Mouse (Mus musculus) lung, embryonic 16.5 days (tissue): ENCODE data around the gene Shc4. TPM values are rescaled to one million over a fixed set of nuclear protein-coding genes. Genes with fewer than 3 reads are reported as not detected.
A peak's percentile ranks its signal among the peaks of the same experiment; 100 is the strongest.

Source experiments
- ATAC-seq: fragments of 200-750 bp; cut with Nextera tagmentation; 2 replicates; pipeline ENCODE4 v1.8.0; 2017; ENCODE audit warnings: low read depth, mild to moderate bottlenecking, moderate library complexity
- H3K27ac ChIP-seq: fragments of 300-500 bp; sonication (generic); 2 replicates; pipeline ENCODE4 v1.5.1; 2014; ENCODE audit warnings: mild to moderate bottlenecking, control low read depth, low read length
- H3K27me3 ChIP-seq: fragments of 300-500 bp; sonication (generic); 2 replicates; pipeline ENCODE4 v1.6.1; 2014; ENCODE audit warnings: low read depth, low read length, mixed read lengths; ENCODE audit not compliant: control insufficient read depth, insufficient read depth
- H3K36me3 ChIP-seq: fragments of 300-500 bp; sonication (generic); 2 replicates; pipeline ENCODE4 v1.6.1; 2014; ENCODE audit warnings: low read length; ENCODE audit not compliant: control insufficient read depth, insufficient read depth
- H3K4me1 ChIP-seq: fragments of 300-500 bp; sonication (generic); replicated peaks from 2 replicates; pipeline ENCODE4 v1.6.1; 2014; ENCODE audit warnings: low read length, mixed read lengths; ENCODE audit not compliant: control insufficient read depth, insufficient read depth
- H3K4me2 ChIP-seq: fragments of 300-500 bp; sonication (generic); 2 replicates; pipeline ENCODE4 v1.6.1; 2014; ENCODE audit warnings: low read depth, low read length, control low read depth
- H3K4me3 ChIP-seq: fragments of 300-500 bp; sonication (generic); 2 replicates; pipeline ENCODE4 v1.5.1; 2014; ENCODE audit warnings: mild to moderate bottlenecking, low read length, control low read depth
- H3K9ac ChIP-seq: fragments of 300-500 bp; sonication (generic); 2 replicates; pipeline ENCODE4 v1.6.1; 2014; ENCODE audit warnings: low read length, control low read depth
- H3K9me3 ChIP-seq: fragments of 300-500 bp; sonication (generic); 2 replicates; pipeline ENCODE4 v1.6.1; 2016; ENCODE audit warnings: low read length; ENCODE audit not compliant: control insufficient read depth
- WGBS: fragments of 180-500 bp; shearing (Covaris S2); extraction: QIAGEN DNeasy Blood & Tissue Kit; methylation state at CpG from one replicate; pipeline ENCODE4 v1.1.7; 2014; 5-methylcytosine and 5-hydroxymethylcytosine counted together
- polyA plus RNA-seq: library from polyadenylated mRNA; unstranded; fragments of >200 nt; fragmentation: Nextera tagmentation; extraction: Ambion mirVana; gene quantifications from 2 replicates; pipeline ENCODE4 v1.2.1, GENCODE M21; 2015

Shc4 gene
- polyA plus RNA-seq, 1 experiment from 2014 or later, result 1.2 TPM

DNA sequence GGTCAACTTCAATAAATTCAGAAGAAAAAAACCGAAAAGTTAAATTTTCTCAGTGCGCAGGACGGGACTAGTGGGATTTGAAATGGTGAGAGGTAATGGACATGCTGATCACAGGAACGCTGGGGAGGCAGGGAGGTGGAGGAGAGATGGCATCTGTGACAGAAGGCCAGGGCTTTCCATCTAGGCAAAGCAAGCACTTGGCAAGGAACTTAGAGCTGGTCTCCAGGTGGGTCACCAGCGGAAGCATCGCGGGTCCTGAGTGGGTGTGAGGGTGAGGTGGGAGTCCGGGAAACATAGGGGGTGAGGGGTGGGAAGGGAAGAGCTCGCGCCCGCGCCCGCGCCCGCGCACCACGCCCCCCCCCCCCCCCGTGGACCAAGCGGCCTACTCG, 51.4 kb downstream of the Shc4 start:
- Histone ChIP-seq H3K9me3 (no peaks in the 10 kb centered on the region), H3K9ac (peak overlapping the region; percentile 97)

DNA sequence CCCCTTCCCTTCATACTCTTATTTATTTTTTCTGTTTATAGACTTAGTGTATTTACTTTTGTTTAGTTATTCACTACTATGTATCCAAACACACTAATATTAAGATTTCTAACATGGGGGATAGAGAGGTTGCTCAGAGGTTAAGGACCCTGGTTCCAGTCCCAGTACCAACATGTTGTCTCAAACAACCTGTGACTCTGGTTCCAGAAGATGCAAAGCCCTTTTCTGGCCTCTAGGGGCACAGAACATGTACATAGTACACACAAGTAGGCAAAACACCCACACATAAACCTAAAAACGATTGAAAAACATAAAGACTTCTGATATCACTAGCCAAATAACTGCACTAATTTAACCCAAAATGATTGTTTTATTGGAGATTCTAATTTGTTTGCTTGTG, 53.1 kb downstream of the Shc4 start:
- Histone ChIP-seq H3K36me3 (no peaks in the 10 kb centered on the region; the same call in 1 of the 2 replicates), H3K9me3 (no peaks in the 10 kb centered on the region), H3K4me2 (no peak overlapping the region), H3K9ac (no peak overlapping the region), H3K27ac (no peak overlapping the region), H3K4me3 (no peak overlapping the region), H3K4me1 (peaks cover 9% of the 10 kb centered on the region; the same call in 1 of the 2 replicates), H3K27me3 (no peaks in the 10 kb centered on the region; the same call in 1 of the 2 replicates)
- 35% methylated on average over 1 of the region's 1 CpGs for WGBS
- ATAC-seq, result no peak

More for the DNA sequence above, 51.4 kb downstream of the Shc4 start:
- H3K36me3 ChIP-seq, result no peaks in the 10 kb centered on the region; the same call in 1 of the 2 replicates
- peak overlapping the region; percentile 85 for H3K27ac ChIP-seq
- H3K4me1 ChIP-seq, result peaks cover 7% of the 10 kb centered on the region; the same call in 1 of the 2 replicates
- peak overlapping the region; percentile 91 for H3K4me3 ChIP-seq
- peak overlapping the region; percentile 71 for H3K4me2 ChIP-seq
- no peaks in the 10 kb centered on the region; the same call in 1 of the 2 replicates for H3K27me3 ChIP-seq
- no peak; the same call in 1 of the 2 replicates for ATAC-seq
- WGBS, result 24% methylated on average over 8 of the region's 20 CpGs

DNA sequence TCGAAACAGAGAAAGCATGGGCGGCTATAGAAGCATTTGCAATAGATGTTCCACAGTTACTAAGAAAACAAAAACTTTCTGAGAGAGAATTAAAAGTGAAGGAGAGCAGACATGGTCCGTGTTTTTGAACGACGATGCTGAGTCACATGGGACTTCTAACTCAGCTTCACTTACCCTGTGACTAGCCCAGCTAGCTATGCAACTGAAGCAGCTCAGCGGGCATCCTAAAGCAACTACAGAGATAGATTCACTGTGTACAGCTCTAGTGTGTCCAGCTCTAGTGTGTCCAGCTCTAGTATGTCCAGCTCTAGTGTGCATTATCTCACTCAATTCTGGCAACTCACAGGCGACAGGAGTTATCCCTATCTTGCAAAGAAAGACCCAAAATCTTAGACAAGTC, 56.2 kb downstream of the Shc4 start:
- H3K4me3 ChIP-seq, result no peak overlapping the region
- no peak for ATAC-seq
- no peak overlapping the region for H3K27ac ChIP-seq
- no peak overlapping the region for H3K4me2 ChIP-seq
- WGBS, result 84% methylated on average over 7 of the region's 7 CpGs
- H3K36me3 ChIP-seq, result no peaks in the 10 kb centered on the region
- 0 out of 2 replicates have a peak, but pooled peaks cover 2% of the 10 kb centered on the region for H3K4me1 ChIP-seq
- no peaks in the 10 kb centered on the region for H3K9me3 ChIP-seq
- H3K9ac ChIP-seq, result no peak overlapping the region
- H3K27me3 ChIP-seq, result no peaks in the 10 kb centered on the region; the same call in 1 of the 2 replicates

DNA sequence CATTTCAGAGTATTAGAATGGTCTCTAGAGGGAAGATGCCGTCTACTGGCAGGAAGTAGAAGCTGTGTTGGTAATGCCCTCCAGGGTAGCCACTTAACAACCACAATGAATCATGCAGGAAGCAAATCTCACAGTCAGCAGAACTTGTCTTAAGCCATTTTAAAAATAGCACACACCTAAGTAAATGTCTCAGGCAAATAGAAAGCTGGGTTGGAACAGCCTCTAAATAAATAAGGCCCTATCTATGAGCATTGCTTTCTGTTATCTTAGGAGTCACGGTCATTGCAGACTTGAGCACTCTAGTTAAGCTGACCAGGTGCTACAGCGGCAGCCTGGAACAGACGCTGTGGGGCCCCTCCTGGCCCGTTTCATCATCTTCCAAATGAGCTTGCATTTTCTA, 56.8 kb downstream of the Shc4 start:
- H3K9me3 ChIP-seq, result no peaks in the 10 kb centered on the region
- H3K9ac ChIP-seq, result no peak overlapping the region
- H3K27ac ChIP-seq, result no peak overlapping the region
- no peak overlapping the region for H3K4me2 ChIP-seq
- WGBS, result 40% methylated on average over 5 of the region's 5 CpGs
- 0 out of 2 replicates have a peak, but pooled peaks cover 2% of the 10 kb centered on the region for H3K4me1 ChIP-seq
- ATAC-seq, result 0 out of 2 replicates have a peak, but pooled peaks have one; percentile 47
- H3K27me3 ChIP-seq, result no peaks in the 10 kb centered on the region; the same call in 1 of the 2 replicates
- H3K36me3 ChIP-seq, result no peaks in the 10 kb centered on the region
- H3K4me3 ChIP-seq, result no peak overlapping the region

DNA sequence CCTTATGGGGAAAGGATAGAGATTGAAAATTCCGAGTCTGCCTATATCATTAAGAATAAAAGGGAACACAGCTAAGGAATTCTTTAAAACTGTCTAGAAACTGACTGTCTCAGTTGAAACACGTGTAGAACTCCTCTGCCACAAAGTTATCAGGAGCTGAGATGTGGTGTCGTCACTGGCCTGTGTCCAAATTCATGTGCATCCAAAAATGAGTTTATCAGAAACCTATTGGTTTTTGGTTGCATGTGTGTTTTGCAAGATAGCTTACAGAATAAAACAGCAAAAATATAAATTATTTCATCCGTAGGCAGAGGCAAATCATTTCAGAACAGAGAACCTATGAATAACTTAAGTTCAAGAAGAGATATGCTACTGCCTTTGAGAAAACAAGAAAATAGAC, 57.3 kb downstream of the Shc4 start:
- Histone ChIP-seq H3K36me3 (no peaks in the 10 kb centered on the region), H3K4me2 (no peak overlapping the region), H3K4me1 (0 out of 2 replicates have a peak, but pooled peaks cover 2% of the 10 kb centered on the region), H3K9me3 (no peaks in the 10 kb centered on the region), H3K27me3 (no peaks in the 10 kb centered on the region; the same call in 1 of the 2 replicates), H3K4me3 (no peak overlapping the region), H3K27ac (no peak overlapping the region), H3K9ac (no peak overlapping the region)
- WGBS, result 67% methylated on average over 4 of the region's 4 CpGs
- ATAC-seq, result no peak

DNA sequence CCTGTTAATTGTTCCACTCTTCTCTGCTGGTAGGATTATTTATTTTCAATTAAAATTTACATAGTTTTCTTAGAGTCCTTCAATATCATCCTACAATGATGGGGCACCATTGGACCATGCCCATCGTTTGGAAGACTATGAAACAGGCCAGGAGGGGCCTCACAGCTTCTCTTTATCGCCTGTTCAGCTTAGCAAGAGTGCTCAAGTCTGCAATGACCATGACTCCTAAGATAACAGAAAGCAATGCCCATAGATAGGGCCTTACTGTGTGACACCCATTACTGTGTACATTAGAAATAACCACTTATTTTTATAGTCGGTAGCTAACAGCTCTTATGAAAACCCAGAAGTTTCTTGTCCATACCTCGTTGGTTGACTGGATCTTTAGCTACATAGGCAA, 58.0 kb downstream of the Shc4 start:
- Histone ChIP-seq H3K4me2 (no peak overlapping the region), H3K9ac (no peak overlapping the region), H3K9me3 (no peaks in the 10 kb centered on the region), H3K36me3 (no peaks in the 10 kb centered on the region), H3K27ac (no peak overlapping the region), H3K27me3 (no peaks in the 10 kb centered on the region; the same call in 1 of the 2 replicates), H3K4me1 (peaks cover 3% of the 10 kb centered on the region; the same call in 1 of the 2 replicates), H3K4me3 (no peak overlapping the region)
- no peak for ATAC-seq
- 77% methylated on average over 4 of the region's 4 CpGs for WGBS

DNA sequence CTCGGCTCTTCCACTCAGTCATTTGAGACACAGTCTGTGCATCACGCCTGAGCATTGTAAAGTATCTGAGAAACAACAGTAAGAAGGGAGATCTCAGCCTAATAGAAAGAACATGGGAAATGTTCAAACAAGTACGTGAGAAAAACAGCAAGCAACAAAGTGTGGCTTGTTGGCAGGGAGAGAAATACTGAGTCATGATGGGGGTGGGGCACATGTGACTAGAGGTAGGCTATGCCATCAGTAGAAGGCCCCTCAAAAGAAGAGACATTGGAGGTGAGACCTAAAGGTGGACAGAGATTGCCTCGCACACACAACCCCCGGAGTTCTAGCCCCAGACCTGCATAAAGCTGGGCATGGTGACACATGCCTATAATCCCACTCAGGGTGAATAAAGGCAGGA, 58.7 kb downstream of the Shc4 start:
- peaks cover 10% of the 10 kb centered on the region for H3K4me1 ChIP-seq
- WGBS, result 84% methylated on average over 5 of the region's 5 CpGs
- no peak for ATAC-seq
- H3K4me2 ChIP-seq, result no peak overlapping the region
- no peak overlapping the region for H3K4me3 ChIP-seq
- no peaks in the 10 kb centered on the region for H3K9me3 ChIP-seq
- no peaks in the 10 kb centered on the region for H3K36me3 ChIP-seq
- H3K9ac ChIP-seq, result no peak overlapping the region
- no peaks in the 10 kb centered on the region for H3K27me3 ChIP-seq
- no peak overlapping the region for H3K27ac ChIP-seq

DNA sequence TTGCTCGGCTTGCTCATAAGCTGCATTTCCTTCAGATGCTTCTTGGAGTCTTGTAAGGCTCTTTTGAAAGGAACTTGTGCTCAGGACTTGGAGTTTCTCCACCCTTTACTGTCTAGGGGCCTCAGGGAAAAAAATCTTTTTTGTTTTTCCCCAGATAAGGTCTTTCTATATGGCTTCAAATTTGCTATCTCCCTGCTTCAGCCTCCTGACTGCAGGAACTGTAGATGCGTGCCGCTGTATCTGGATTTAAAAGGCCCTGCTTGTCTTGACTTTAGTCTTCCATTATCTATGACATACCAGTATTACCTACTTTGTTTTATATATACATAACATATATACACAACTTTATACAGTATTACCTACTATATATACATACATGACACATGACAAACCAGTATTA, 61.4 kb downstream of the Shc4 start:
- Histone ChIP-seq H3K9ac (no peak overlapping the region), H3K9me3 (no peaks in the 10 kb centered on the region), H3K4me1 (peaks cover 11% of the 10 kb centered on the region), H3K4me2 (no peak overlapping the region), H3K36me3 (no peaks in the 10 kb centered on the region), H3K27me3 (no peaks in the 10 kb centered on the region), H3K27ac (no peak overlapping the region), H3K4me3 (no peak overlapping the region)
- WGBS, result 92% methylated on average over 3 of the region's 3 CpGs
- no peak for ATAC-seq

DNA sequence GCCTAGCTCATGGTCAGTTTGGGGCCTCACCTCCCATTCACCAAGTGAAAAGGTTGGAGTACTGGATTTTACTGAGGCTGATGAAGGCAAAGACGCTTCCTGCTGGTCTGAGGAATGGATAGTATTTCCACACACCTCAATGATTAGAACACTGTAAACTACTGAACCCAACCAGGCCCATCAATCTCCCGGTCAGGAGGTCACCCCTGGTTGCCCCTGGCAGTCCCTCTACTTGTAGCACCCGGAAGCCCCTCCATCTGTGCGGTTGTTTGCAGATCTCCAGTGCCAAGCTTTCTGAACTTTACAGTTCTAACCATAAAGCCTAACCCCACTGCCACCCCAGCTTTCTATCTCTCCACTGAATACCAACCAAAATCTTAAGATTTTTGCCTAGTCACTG, 62.8 kb downstream of the Shc4 start:
- Histone ChIP-seq H3K9ac (peak overlapping the region; percentile 52), H3K27ac (no peak overlapping the region), H3K4me3 (peak overlapping the region; percentile 43), H3K4me1 (peaks cover 9% of the 10 kb centered on the region), H3K27me3 (no peaks in the 10 kb centered on the region), H3K36me3 (no peaks in the 10 kb centered on the region), H3K9me3 (no peaks in the 10 kb centered on the region), H3K4me2 (peak overlapping the region; percentile 59)
- 48% methylated on average over 4 of the region's 4 CpGs for WGBS
- no peak for ATAC-seq
